Mouse (Mus musculus) cerebellum, adult 2 months (tissue): ENCODE results near the gene Mapk11.
A peak's percentile ranks its signal among the peaks of the same experiment; 100 is the strongest.

ENCODE experiments used
- CTCF ChIP-seq: fragments of 200-500 bp; IDR thresholded peaks from 2 replicates; pipeline ENCODE4 v1.5.1; 2011; ENCODE audit warnings: low read depth, mild to moderate bottlenecking, control low read depth, low read length, moderate library complexity, borderline replicate concordance; ENCODE audit not compliant: insufficient read depth
- POLR2A ChIP-seq: fragments of 200-500 bp; IDR thresholded peaks from 2 replicates; pipeline ENCODE4 v1.6.1; 2011; ENCODE audit warnings: low read length, control low read depth, borderline replicate concordance; ENCODE audit not compliant: insufficient read depth

DNA sequence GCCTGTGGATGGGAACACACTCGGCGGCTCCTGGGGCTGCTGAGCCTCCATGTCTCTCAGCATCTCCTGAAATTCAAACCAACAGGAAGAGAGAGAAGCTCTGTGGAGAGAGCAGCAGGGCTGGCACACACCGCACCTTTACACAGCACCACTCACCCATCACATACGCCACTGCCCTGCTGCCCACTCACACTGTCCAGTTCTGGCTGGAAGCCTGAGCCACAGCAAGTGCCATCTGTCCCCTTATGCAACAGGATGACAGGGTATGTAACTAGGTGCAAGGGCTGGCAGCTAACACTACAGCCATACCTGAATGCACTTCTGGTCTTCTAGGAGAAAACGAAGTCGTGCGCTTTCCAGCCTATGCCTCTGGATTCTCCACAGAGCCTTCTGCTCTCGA lies 45.0 kb downstream of the Mapk11 start:
- TF ChIP-seq CTCF: no peak
- 0 out of 2 replicates have a peak, but pooled peaks have one; percentile 20 for TF ChIP-seq POLR2A
